Mouse (Mus musculus): ENCODE data around the gene Acox2.

GRCm38 (mm10) chr14:8259166-8259565 lies at the start of gene Acox2:
- no peak for TF ChIP-seq POLR2A (IDR thresholded peaks at IDR 0.05; ENCODE audit: low read depth, low read length)
- TF ChIP-seq CTCF (IDR thresholded peaks at IDR 0.05; ENCODE audit: extremely low read depth, insufficient read depth, insufficient read length, insufficient replicate concordance), result no peak
